Mouse (Mus musculus): Measurements from ENCODE around the gene Sec61a1.
A peak's percentile ranks its signal among the peaks of the same experiment; 100 is the strongest.

The Sec61a1 gene

DNA sequence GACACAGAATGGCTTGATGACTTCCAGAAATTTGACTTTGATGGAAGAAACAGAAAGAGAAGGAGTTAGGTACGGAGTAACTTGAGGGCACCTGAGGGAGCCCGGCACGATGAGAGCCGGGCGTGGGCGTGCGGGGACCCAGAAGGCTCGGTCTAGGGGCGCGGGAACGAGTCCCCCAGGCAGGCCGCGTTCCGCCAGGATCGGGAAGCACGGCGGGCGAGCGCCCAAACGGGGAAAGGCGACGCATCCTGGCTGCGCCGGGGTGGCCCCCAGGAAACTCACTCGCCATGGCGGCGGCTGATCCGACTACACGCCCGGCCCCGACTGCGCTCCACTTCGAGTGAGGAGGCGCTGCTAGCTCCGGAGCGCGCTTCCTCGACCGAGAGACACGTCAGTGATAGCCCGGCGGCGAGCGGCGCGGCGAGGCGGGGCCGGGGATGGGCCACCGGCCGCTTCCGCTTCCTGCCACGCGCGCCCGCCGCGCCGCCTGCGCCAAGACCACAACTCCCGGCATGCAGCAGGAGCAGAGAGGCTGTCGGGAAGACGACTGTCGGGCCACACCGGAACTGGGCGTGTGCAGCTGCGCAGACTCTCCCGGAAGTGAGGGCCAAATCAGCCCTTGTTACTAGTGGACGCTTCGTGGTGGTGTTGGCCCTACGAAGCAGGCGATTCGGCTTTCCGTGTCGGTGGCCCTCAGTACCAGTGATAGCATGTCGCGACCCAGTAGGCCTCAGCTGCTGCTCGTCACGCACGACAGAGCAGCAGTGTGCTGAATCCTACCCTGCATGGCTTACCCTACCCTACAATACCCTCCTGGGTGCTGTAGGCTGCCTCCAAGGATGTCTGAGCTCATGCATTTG is at the start of gene Sec61a1:
Sec61a1 (minus strand) TSS at position 502 of the 860 bp plus-strand sequence.
- DNase-seq (ENCODE audit: low spot score in 2 of 2), result peak; percentile 95 to 96

DNA sequence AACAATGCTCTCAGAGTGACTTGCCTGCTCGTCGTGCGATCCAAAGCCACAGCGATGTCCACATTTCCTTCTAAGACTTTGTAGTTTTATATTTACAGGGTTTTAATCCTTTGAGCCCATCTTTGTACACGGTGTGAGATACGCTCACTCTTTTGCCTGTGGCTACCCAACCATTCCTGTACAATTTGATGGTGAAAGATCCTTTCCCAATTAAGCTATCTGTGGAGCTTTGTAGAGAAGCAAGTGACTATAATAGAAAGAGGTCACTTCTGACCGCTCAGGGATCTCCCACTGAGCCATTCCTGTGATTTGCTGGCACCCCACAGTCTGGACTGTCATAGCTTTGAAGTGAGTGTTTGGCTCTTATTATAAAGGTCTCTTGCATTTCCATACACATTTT is 48.0 kb upstream of the Sec61a1 start:
- DNase-seq (ENCODE audit: low spot score in 2 of 2), result no peak

DNA sequence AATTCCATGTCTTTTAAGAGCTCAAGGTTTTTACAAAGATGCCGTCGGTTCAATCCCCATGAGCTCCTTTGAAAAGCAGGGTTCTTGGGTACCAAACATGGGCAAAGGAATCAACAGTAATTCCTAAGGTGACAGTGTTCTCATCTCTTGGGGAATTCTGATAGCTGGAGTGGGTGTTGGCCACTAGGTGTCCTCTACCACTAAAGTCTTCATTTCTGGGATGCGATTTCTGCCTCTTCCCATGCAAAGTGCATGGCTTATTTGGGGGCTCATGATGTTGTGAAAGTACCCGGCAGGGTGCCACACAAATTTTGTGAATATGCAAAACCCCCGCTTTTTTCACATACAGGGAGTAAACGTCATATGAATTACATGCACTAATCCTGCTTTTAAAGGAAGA is 46.3 kb upstream of the Sec61a1 start:
- no peak for DNase-seq (ENCODE audit: low spot score in 2 of 2)

DNA sequence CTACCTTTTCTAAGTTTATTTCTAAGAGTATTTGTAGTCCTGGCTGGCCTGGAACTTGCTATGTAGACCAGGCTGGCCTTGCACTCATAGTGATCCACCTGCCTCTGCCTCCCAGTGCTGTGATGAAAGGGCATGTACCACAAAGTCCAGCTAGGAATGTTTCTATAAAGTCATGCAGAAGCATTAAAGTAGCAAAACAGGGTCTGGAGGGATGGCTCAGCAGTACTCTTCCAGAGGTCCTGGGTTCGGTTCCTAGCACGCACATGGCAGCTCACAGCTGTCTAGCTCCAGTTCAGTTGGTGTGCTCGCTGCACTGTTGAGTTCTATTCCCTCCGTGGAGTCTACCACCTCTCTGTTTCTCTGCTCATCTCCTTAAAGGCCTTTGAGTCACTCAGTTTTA is 41.5 kb upstream of the Sec61a1 start:
- DNase-seq (ENCODE audit: low spot score in 2 of 2), result no peak

DNA sequence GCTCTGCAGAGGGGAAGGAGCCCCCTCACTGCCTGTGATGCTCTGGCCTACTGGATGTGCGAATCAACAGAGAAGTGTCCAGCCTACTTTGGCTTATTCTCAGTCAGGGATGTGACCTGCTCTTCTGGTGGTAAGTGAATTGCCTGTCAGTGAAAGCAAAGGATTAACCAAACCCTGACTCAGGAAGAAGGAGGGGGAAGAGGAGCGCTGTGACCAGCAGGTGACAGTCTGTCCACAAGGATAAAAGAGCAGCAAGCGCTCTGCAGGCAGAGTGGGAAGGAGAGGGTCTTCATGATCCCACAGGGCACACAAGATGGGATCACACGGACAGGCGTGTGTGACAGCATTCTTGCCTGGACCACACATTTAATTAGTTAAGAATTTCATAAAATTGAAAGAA is 41.0 kb upstream of the Sec61a1 start:
- DNase-seq (ENCODE audit: low spot score in 2 of 2), result no peak

DNA sequence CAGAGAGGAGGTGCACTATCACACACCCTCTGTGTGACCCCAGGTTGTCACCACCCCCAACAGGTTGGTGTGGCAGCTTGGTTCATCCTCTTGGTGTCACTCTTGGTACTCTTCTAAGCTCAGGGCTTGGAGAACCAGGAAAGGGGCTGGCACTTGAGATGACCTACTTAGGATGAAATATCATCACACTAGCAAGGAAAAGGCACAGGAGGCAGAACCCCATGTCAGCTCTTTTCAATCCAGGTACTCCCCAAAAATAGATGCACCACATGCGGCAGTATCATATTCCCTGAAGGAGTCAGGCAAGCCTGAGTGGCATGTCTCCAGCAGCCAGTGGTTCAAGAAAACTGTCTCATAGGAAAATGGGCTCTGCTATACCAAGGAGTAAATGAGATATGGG is 39.4 kb upstream of the Sec61a1 start:
- no peak for DNase-seq (ENCODE audit: low spot score in 2 of 2)

DNA sequence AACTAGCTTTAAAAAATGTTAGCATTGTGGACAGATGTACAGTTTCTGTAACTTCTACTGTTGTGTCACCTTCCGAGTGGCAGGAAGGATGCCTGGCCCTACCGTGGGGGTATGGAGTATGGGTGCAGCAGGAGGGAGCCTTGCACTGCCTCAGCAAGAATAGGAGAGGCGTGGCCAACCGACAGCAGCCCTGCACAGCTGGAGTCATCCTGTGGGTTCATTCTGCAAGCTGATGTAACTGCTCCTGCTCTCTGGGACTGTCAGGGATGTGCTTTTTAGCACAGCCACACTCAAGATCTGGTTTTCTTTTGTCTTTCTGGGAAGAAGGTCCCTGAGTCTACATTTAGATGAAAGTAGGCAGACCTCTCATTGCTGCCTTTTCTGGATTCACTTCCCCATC is 38.8 kb upstream of the Sec61a1 start:
- DNase-seq (ENCODE audit: low spot score in 2 of 2), result no peak

DNA sequence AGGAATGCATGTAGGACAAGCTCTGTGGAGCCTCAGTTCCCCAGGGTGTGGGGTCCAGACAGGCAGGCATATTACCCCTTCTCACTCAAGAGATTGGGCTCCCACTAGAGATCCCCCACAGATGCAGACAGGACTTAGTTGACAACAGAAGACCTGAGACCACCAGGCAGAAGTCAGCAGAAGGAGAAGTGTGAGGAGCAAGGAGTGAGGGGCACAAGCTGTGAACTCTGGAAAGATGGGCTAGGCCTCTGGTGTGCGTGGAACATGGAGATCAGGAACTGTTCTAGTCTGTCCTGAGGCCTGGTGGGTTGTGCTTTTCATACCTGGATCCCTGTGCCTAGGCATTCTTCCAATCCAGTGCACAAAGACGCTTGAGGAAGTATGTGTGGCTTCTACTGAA is 31.2 kb upstream of the Sec61a1 start:
- DNase-seq (ENCODE audit: low spot score in 2 of 2), result no peak

DNA sequence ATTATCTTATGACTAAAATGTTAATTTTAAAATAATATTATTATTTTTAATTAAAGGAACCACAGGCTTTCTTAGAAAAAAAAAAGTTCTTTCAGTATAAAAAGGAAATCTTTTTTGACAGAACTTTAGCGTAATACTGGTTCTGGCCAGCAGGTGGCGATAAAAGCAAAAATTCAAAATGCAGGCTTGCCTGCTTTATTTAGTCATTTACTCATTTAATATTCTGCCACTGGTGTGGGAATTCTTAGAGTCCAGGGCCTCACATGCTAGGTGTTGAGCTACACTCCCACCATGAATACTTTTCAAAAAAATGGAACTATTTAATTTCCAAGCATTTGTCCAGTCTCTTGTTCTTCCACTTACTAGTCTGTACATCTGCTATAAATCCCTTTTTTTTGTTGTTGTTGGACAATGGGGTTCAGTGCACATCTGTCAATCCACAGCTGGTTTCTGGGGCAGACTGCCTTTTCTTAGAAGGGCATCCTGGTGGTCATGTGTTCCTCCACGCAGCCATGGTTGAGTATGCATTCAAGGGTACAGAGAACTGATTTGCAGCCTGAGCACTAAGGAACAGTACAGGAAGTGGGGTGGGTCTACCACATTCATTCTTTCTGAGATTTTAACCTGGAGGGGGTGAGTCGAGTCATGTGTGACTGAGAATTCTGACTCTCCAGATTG is 30.6 kb upstream of the Sec61a1 start:
- DNase-seq (ENCODE audit: low spot score in 2 of 2), result peak in 1 of 2 experiments; percentile 39

DNA sequence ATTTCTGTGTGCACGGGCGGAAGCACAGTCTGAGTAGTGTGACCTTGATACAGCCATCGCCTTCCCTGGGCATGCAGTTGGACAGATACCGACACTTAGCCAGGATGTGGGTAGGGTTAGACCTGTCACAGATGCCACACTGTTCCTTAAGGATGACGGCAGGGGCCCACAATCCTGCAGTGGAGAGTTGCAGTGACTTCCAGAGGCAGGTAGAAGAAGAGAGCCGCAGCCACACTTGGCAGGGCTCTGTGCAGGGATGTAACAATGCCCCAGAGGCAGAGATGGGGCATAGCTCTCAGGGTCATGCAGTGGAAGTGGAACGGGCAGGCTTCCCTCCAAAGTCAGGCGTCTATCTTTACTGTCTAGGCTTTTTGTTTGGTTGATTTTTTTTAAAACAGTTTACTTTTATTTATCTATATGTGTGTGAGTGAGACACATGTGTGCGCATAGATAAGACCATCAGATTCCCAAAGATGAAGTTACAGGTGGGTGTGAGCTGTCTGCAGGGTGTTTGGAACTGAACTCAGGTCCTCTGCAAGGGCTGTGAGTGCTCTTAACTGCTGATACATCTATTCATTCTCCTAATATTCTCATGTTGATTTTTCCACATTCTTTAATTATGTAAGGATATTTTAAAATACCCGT is 29.8 kb upstream of the Sec61a1 start:
- DNase-seq (ENCODE audit: low spot score in 2 of 2), result no peak

DNA sequence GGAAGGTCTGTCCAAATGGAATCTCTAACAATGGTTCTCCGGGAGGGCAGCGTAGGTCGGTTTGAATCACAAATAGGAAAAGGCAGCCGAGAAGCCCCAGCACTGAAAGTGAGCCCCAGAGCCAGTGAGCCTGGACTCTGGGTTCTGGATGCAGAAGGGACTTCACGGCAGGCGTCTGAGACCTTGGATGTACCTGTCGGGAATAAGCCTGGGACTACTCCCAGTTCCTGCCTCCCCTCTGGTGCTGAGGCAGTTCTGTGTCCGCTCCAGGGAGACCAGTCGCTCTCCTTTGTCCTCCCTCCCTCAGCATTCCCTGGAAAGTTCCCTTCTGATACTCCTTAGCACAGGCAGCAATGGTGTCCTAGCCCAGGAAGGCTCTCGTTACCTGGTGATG is 26.7 kb upstream of the Sec61a1 start:
- DNase-seq (ENCODE audit: low spot score in 2 of 2), result no peak

DNA sequence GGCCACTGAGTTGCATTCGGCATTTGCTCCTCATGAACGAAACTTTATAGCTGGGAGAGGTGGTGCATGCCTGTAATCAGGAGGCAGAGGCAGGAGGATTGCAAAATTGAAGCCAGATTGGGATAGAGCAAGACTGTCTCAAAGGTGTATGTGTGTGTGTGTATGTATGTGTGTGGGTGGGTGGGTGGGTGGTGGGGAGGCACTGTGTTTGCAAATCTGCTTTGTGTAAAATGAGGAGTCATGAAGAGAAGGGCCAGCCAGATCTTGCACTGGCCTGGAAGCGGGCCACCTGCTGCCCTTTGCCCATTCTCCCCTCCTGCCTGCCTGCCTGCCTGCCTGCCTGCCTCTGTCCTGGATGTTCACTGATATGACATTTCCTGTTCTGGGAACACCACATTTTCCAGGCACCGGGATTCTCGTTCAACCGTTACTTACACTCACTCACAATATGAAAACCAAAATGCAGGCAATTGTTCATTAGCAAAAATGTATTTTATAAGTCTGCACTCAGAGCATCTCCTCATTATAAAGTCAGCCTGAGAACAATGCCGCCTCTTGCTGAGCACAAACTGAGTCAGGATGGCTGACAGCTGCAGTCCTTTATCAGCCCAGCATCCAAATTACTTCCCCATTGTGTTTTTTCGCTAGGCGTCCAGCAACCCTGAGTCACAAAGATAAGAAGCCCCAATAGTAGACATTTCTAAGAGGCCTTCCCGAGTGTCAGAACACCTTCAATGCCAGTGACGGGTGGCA is 26.1 kb upstream of the Sec61a1 start:
- DNase-seq (ENCODE audit: low spot score in 2 of 2), result no peak

DNA sequence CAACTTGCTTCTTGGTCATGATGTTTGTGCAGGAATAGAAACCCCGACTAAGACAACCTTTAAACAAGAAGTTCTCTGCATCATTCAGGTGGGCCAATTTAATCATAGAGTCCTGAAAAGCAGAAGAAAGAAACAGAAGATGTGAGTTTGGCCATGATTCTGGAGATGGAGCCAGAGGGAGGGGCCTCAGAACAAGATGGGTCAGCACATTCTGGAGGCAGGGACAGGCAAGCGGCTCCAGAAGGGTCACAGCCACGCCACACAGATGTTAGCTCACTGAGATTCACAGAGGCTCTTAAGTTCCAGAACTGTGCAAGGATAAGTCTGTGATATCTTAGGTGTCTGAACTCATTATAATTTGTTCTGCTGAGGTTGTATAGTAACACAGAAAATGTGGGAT is 25.5 kb upstream of the Sec61a1 start:
- DNase-seq (ENCODE audit: low spot score in 2 of 2), result no peak

DNA sequence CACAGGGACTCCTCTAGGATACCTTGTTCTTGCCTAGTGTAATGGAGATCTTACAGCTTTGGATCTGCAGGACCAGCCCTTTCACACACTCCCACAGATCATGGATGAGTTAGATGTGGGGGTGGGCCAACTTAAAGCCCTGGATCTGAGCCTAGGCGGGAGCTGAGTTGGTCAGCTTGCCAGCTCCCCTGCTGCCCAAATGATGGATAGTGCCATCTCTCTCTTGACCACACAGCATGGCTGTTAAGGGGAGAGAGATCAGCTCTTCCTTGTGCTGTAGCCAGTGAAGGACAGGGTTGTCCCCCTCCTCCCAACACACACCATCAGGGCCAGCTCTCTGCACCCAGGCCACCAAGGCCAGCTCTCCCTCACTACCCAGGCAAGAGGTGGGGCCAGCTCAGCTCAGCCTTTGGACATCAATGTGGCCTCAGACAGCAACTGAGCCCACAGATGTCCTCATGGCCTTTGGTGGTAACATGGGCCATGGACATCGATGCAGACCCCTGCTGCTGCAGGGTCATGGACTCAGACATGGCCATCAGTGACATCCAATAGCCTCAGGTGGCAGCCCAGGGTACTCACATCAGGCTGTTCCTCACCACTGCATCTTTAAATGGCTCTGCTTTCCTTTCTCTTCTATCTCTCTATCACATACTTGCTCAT is 21.5 kb upstream of the Sec61a1 start:
- DNase-seq (ENCODE audit: low spot score in 2 of 2), result no peak

DNA sequence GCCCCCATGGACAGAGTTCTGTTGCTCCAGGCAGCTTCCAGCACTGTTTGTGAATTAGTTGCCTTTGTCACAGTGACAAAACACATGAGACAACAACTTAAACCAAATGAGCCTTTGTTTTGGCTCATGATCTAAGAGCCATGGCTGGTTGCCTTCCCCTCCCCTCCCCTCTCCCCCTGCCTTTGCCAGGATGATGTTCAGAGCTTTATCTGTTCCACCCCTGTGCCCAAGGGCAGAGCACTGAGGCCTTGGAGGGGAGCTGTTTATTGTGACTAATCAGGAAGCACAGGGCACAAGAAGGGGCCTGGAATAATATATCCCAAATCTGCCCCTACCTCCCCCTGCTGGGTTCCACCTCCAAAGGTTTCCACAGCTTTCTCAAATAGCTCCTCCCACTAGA is 11.6 kb upstream of the Sec61a1 start:
- no peak for DNase-seq (ENCODE audit: low spot score in 2 of 2)

DNA sequence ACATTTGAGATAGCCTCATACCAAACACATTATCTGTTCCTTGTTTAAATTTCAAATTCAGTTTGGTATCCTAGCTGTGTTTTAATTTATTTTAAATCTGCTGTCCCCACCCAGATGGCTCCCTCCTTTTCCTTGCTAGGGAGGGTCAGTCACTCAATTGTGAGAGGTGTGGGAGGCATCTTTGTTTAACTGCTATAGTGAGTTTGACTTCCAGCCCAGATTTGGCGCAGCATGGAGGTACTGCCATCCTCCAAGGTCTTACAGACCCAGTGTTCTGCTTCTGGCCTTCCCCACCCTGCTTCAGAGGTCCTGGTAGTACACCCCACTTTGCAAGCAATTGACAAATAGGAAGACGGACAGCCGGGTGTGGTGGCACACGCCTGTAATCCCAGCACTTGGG is 5.4 kb upstream of the Sec61a1 start:
- no peak for DNase-seq (ENCODE audit: low spot score in 2 of 2)

DNA sequence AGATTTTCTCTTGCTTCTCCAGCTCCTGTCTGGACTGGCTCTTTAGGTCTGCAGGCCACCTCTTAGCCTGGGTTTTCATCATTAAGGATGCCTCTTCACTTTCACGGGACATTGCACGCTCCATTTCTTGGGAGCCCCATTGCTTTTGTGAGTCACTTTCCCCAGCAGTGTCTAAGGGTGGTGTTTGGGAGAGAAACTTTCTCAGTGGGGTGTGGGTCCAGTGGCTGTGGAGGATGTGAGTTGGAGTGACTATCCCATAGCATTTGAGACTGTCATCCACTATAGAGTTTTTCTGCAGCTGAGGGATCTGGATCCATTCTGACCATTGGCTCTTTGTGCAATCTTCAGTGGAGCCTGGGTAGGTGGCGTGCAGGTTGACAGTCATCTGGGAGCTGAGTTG is 4.7 kb upstream of the Sec61a1 start:
- DNase-seq (ENCODE audit: low spot score in 2 of 2), result no peak

DNA sequence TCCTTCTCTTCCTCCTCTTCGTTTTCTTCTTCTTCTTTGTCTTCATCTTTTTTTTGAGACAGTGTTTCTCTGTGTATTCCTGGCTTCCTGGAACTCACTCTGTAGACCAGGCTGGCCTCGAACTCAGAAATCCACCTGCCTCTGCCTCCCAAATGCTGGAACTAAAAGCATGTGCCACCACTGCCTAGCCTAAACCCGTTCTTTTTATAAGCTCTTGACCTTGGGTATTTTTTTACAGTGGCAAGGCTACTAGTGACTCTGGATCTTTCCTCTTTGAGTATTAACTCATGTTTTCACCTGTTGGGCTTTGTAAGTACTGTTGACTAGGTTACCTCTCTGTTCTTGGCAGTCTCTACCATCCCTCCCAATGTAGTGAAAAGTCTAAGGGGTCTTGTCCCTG is 4.3 kb upstream of the Sec61a1 start:
- DNase-seq (ENCODE audit: low spot score in 2 of 2), result no peak

DNA sequence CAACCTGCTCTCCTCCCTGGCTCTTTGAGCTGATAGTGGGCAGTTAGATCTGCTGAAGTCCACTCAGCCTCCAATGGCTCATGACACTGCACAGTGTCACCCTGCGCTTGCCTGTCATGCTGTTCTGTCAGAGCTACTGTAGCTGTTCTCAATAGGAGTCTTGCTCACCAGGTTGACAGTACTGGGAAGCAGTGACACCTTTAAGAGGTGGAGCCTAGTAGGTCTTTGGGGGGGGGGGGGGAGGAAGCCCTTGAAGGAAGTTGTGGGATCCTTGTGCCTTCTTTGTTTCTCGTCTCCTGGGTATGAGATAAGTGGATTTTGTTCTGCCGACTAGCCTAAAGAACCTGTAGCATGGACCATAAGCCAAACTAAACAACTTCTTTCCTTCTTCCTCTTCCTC is 3.9 kb upstream of the Sec61a1 start:
- no peak for DNase-seq (ENCODE audit: low spot score in 2 of 2)

DNA sequence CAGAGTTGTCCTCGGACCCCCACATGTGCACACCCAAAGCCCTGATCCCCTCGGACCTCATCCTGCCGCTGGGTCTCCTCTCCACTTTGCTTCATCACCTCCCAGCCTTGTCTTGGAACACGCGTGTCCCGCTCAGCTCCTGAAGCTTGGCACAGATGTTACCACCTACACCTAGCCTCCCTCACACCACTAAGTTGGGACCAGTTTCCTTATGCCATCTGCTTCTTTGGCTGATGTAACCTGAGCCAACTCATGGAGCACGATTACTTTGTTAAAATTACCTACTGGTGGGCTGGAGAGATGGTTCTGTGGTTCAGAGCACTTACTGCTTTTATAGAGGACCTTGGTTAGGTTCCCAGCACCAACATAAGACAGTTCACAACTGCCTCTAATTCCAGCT is 3.1 kb upstream of the Sec61a1 start:
- no peak for DNase-seq (ENCODE audit: low spot score in 2 of 2)

DNA sequence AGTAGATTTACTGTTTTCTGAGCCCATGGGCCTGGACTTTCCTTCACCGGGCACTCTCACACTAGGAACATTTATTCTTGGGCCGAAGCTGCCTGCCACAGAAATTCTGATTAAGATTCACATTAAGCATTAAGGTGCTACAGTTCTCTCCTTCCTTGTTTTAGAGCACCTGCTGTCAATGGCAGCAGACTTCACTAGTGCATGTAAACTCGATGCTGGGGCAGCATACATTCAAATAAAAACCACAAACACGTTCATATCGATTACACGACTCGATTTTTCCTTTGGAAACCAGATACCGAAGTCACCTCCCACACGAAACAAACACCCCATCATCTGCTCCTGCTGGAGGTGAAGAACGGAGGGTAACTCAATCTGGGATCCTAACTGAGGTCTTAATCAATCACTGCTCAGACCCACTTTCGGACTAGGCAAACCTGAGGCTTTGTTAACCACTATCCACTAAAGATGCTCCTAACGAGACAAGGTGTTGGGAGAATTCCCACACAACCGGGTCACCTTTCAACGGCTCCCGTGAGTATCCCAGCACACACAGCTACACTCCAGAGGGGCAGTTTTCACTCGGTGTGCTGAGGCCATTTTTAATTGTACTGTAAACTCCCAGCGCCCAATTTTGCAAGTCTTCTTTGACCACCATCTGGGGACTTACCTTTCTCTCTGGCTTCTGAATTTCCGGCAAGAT is 853 bp downstream of the Sec61a1 start:
- DNase-seq (ENCODE audit: low spot score in 2 of 2), result no peak

Measured in heart, adult 9 months (tissue).